Mouse (Mus musculus) testis, adult 2 months (tissue): ENCODE results near the gene Gpn1.

Experiments used
- CTCF ChIP-seq: fragments of 200-500 bp; IDR thresholded peaks from 2 replicates; pipeline ENCODE4 v1.5.1; 2012; ENCODE audit warnings: low read depth, mild to moderate bottlenecking, inconsistent platforms, low read length, moderate library complexity; ENCODE audit not compliant: control insufficient read depth, insufficient read depth, insufficient replicate concordance
- POLR2A ChIP-seq: fragments of 200-500 bp; IDR thresholded peaks from 2 replicates; pipeline ENCODE4 v1.6.1; 2012; ENCODE audit warnings: low read depth, mild to moderate bottlenecking, inconsistent platforms, low read length, moderate library complexity; ENCODE audit not compliant: control insufficient read depth

DNA sequence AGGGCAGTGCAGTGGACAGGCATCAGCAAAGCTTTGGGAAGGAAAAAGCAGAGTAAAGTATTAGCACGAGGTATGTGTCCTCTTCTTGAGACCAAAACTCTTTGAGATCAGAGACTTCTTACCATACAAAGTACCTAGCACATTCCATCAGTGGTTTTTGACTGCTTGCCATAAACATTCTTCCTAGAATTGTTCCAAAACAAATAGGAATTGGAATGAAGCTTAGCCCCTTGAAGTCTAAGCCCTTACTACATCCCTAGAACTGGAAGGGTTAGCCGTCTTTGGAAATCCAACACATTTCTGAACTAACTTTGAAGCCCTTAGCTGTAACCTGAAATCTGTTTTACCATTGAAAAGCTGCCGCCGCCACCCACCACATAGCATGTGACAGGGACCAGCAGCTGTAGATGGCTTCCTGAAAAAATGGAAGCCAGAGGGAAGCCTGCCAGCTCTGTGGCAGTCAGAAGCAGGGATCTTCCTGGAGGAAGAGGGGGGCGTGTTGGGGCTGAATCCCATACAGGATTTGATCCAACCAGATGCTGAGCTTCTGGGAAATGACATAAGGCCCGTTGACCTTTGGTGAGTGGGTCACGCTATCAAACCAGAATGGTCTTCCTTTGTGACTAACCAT is 67.6 kb downstream of the Gpn1 start:
- TF ChIP-seq POLR2A (no peak), CTCF (no peak)
